Mouse (Mus musculus): ENCODE results near the gene Nxpe5. TPM values are rescaled to one million over a fixed set of nuclear protein-coding genes. Genes with fewer than 3 reads are reported as not detected.
"Not testable (repeated sequence)": the region's sequence is repeated elsewhere in the genome, so short reads cannot be mapped to it uniquely, and the experiment has no call there.

The Nxpe5 gene
- polyA plus RNA-seq, 1 experiment: not detected

DNA sequence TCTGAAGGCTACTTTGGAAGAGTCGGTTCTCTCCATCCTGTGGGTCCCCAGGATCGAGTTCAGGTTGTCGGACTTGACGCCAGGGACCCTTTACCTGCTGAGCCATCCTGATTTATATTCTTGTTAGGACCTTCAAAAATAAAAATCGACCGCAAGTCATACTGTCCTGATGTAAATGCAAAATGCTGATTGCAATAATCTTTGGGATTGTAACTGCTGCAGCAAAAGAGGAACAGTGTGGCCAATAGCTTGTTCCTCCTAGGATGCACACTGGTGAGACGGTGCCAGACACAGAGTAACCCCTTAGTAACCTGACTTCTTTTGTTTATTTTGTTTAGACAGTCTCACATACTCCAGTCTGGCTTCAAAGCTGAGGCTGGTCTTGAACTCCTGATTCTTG, 30.2 kb upstream of the Nxpe5 start:
- H3K36me3 ChIP-seq (ENCODE audit: control insufficient read depth, insufficient read depth): peaks cover 14% of the 10 kb centered on the region
- H3K4me3 ChIP-seq (ENCODE audit: insufficient read depth, poor library complexity, severe bottlenecking): no peak overlapping the region
- TF ChIP-seq USF1 (IDR thresholded peaks at IDR 0.05; ENCODE audit: low read depth): no peak
- TF ChIP-seq MAX (IDR thresholded peaks at IDR 0.05): no peak
- TF ChIP-seq CTCF (IDR thresholded peaks at IDR 0.05; ENCODE audit: control insufficient read depth, insufficient read depth, insufficient read length): no peak
- H3K27me3 ChIP-seq (ENCODE audit: control insufficient read depth, insufficient read depth, insufficient read length): no peaks in the 10 kb centered on the region
- H3ac ChIP-seq (ENCODE audit: control insufficient read depth, insufficient read length, low read depth): no peak overlapping the region
- no peaks in the 10 kb centered on the region for H3K79me2 ChIP-seq (ENCODE audit: control insufficient read depth, insufficient read depth)
- H3K79me3 ChIP-seq (ENCODE audit: low read depth): no peaks in the 10 kb centered on the region

DNA sequence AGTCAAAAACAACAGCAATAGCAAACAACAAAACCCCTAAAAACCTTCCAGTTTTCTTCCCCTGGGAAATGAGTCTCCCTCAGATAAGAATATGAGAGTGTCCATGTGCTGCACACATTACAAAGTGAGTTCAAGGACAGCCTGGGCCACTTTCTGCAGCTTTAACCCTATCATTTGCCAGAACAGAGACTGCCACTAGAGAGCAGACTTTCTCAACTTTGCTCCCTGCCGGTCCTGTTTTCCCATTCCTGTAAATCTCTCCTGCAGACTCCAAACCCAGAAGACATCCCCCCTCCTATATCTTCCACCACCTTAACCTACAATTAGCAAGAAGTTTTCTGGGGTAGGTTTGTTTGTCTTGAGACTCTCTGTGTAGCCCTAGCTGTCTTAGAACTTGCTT, 26.1 kb upstream of the Nxpe5 start:
- H3K4me3 ChIP-seq (ENCODE audit: insufficient read depth, poor library complexity, severe bottlenecking): no peak overlapping the region
- H3K27me3 ChIP-seq (ENCODE audit: control insufficient read depth, insufficient read depth, insufficient read length): no peaks in the 10 kb centered on the region
- no peaks in the 10 kb centered on the region for H3K79me2 ChIP-seq (ENCODE audit: control insufficient read depth, insufficient read depth)
- H3K36me3 ChIP-seq (ENCODE audit: control insufficient read depth, insufficient read depth): no peaks in the 10 kb centered on the region
- H3ac ChIP-seq (ENCODE audit: control insufficient read depth, insufficient read length, low read depth): no peak overlapping the region
- TF ChIP-seq MYOG (IDR thresholded peaks at IDR 0.05; ENCODE audit: control insufficient read depth, extremely low read depth, insufficient read length) (no peak), MAX (IDR thresholded peaks at IDR 0.05) (no peak)
- no peaks in the 10 kb centered on the region for H3K79me3 ChIP-seq (ENCODE audit: low read depth)

GRCm38 (mm10) chr5:138202086-138202485, 23.6 kb upstream of the Nxpe5 start:
- Histone ChIP-seq H3ac (ENCODE audit: control insufficient read depth, insufficient read length, low read depth) (no peak overlapping the region), H3K27me3 (ENCODE audit: control insufficient read depth, insufficient read depth, insufficient read length) (no peaks in the 10 kb centered on the region), H3K79me2 (ENCODE audit: control insufficient read depth, insufficient read depth) (no peaks in the 10 kb centered on the region), H3K4me3 (ENCODE audit: insufficient read depth, poor library complexity, severe bottlenecking) (no peak overlapping the region), H3K79me3 (ENCODE audit: low read depth) (no peaks in the 10 kb centered on the region), H3K36me3 (ENCODE audit: control insufficient read depth, insufficient read depth) (no peaks in the 10 kb centered on the region)
- TF ChIP-seq MYOD1 (IDR thresholded peaks at IDR 0.05; ENCODE audit: control insufficient read depth, insufficient read length, low read depth): no peak
- TF ChIP-seq CEBPB (IDR thresholded peaks at IDR 0.05; ENCODE audit: low read depth): no peak
- no peak for TF ChIP-seq MYOG (IDR thresholded peaks at IDR 0.05; ENCODE audit: control insufficient read depth, extremely low read depth, insufficient read length)
- TF ChIP-seq CTCF (IDR thresholded peaks at IDR 0.05; ENCODE audit: control insufficient read depth, insufficient read depth, insufficient read length): no peak
- no peak for TF ChIP-seq MAX (IDR thresholded peaks at IDR 0.05)

DNA sequence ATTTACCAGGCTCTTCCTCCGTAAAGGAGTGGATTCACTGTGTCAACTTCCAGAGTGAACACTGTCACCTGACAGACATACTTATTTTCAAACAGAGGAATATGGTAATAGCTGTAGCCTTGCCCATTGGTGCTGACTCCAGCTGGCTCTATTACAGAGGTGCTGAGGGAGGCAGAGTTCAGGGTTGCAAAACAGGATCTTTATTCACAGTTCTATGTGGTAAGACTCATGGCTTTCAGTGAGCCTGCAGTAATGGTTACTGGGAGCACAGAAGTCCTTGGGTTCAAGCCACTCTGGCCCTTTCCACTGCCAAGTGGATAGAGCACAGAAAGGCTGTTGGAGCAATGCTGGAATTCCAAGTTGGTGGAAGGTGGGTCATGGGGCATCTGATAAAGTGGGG, 18.4 kb upstream of the Nxpe5 start:
- Histone ChIP-seq H3K79me2 (ENCODE audit: control insufficient read depth, insufficient read depth) (no peaks in the 10 kb centered on the region), H3ac (ENCODE audit: control insufficient read depth, insufficient read length, low read depth) (no peak overlapping the region), H3K27me3 (ENCODE audit: control insufficient read depth, insufficient read depth, insufficient read length) (no peaks in the 10 kb centered on the region), H3K79me3 (ENCODE audit: low read depth) (no peaks in the 10 kb centered on the region), H3K36me3 (ENCODE audit: control insufficient read depth, insufficient read depth) (no peaks in the 10 kb centered on the region), H3K4me3 (ENCODE audit: insufficient read depth, poor library complexity, severe bottlenecking) (no peak overlapping the region)
- TF ChIP-seq CEBPB (IDR thresholded peaks at IDR 0.05; ENCODE audit: low read depth): no peak
- TF ChIP-seq FOSL1 (IDR thresholded peaks at IDR 0.05; ENCODE audit: insufficient read depth, low read length, poor library complexity, severe bottlenecking): no peak
- TF ChIP-seq USF1 (IDR thresholded peaks at IDR 0.05; ENCODE audit: low read depth): no peak
- TF ChIP-seq MAX (IDR thresholded peaks at IDR 0.05): no peak
- TF ChIP-seq MYOG (IDR thresholded peaks at IDR 0.05; ENCODE audit: control insufficient read depth, extremely low read depth, insufficient read length): no peak
- TF ChIP-seq CTCF (IDR thresholded peaks at IDR 0.05; ENCODE audit: control insufficient read depth, insufficient read depth, insufficient read length): no peak
- TF ChIP-seq MYOD1 (IDR thresholded peaks at IDR 0.05; ENCODE audit: control insufficient read depth, insufficient read length, low read depth): no peak

DNA sequence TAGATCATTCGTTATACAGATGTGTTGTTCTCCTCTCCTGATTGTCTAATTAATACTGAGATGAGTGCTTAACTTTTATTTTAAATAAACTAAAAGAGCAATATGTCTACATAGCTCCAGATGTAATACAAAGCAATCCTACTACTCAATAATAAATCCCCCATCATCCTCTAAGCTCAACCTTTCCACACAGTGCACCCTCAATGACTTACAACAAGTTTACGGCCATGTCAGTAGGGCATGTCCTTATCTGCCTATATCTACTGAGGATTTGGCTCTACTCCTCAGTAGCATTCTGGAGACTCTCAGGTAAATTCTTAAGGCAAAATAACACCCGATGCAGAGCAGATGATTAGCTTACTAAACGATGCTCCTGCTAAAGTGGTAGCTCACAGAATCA, 17.8 kb upstream of the Nxpe5 start:
- TF ChIP-seq CTCF (IDR thresholded peaks at IDR 0.05; ENCODE audit: control insufficient read depth, insufficient read depth, insufficient read length): no peak
- TF ChIP-seq MYOD1 (IDR thresholded peaks at IDR 0.05; ENCODE audit: control insufficient read depth, insufficient read length, low read depth): no peak
- no peak for TF ChIP-seq CEBPB (IDR thresholded peaks at IDR 0.05; ENCODE audit: low read depth)
- no peak for TF ChIP-seq MYOG (IDR thresholded peaks at IDR 0.05; ENCODE audit: control insufficient read depth, extremely low read depth, insufficient read length)
- no peak for TF ChIP-seq MAX (IDR thresholded peaks at IDR 0.05)
- TF ChIP-seq FOSL1 (IDR thresholded peaks at IDR 0.05; ENCODE audit: insufficient read depth, low read length, poor library complexity, severe bottlenecking): no peak
- no peak for TF ChIP-seq USF1 (IDR thresholded peaks at IDR 0.05; ENCODE audit: low read depth)
- no peaks in the 10 kb centered on the region for H3K27me3 ChIP-seq (ENCODE audit: control insufficient read depth, insufficient read depth, insufficient read length)
- no peak overlapping the region for H3K4me3 ChIP-seq (ENCODE audit: insufficient read depth, poor library complexity, severe bottlenecking)
- H3K79me2 ChIP-seq (ENCODE audit: control insufficient read depth, insufficient read depth): no peaks in the 10 kb centered on the region
- no peaks in the 10 kb centered on the region for H3K79me3 ChIP-seq (ENCODE audit: low read depth)
- H3ac ChIP-seq (ENCODE audit: control insufficient read depth, insufficient read length, low read depth): no peak overlapping the region
- H3K36me3 ChIP-seq (ENCODE audit: control insufficient read depth, insufficient read depth): no peaks in the 10 kb centered on the region

GRCm38 (mm10) chr5:138216632-138217031, 9.1 kb upstream of the Nxpe5 start:
- H3K79me2 ChIP-seq (ENCODE audit: control insufficient read depth, insufficient read depth); H3ac ChIP-seq (ENCODE audit: control insufficient read depth, insufficient read length, low read depth); H3K36me3 ChIP-seq (ENCODE audit: control insufficient read depth, insufficient read depth); H3K27me3 ChIP-seq (ENCODE audit: control insufficient read depth, insufficient read depth, insufficient read length); H3K79me3 ChIP-seq (ENCODE audit: low read depth); H3K4me3 ChIP-seq (ENCODE audit: insufficient read depth, poor library complexity, severe bottlenecking): not testable (repeated sequence)

GRCm38 (mm10) chr5:138219864-138220263, 5.8 kb upstream of the Nxpe5 start:
- no peaks in the 10 kb centered on the region for H3K79me3 ChIP-seq (ENCODE audit: low read depth)
- no peaks in the 10 kb centered on the region for H3K27me3 ChIP-seq (ENCODE audit: control insufficient read depth, insufficient read depth, insufficient read length)
- H3ac ChIP-seq (ENCODE audit: control insufficient read depth, insufficient read length, low read depth): no peak overlapping the region
- H3K4me3 ChIP-seq (ENCODE audit: insufficient read depth, poor library complexity, severe bottlenecking): no peak overlapping the region
- H3K79me2 ChIP-seq (ENCODE audit: control insufficient read depth, insufficient read depth): no peaks in the 10 kb centered on the region
- H3K36me3 ChIP-seq (ENCODE audit: control insufficient read depth, insufficient read depth): no peaks in the 10 kb centered on the region
- TF ChIP-seq USF1 (IDR thresholded peaks at IDR 0.05; ENCODE audit: low read depth) (no peak), CEBPB (IDR thresholded peaks at IDR 0.05; ENCODE audit: low read depth) (no peak), MAX (IDR thresholded peaks at IDR 0.05) (no peak), CTCF (IDR thresholded peaks at IDR 0.05; ENCODE audit: control insufficient read depth, insufficient read depth, insufficient read length) (no peak), FOSL1 (IDR thresholded peaks at IDR 0.05; ENCODE audit: insufficient read depth, low read length, poor library complexity, severe bottlenecking) (no peak), MYOD1 (IDR thresholded peaks at IDR 0.05; ENCODE audit: control insufficient read depth, insufficient read length, low read depth) (no peak), MYOG (IDR thresholded peaks at IDR 0.05; ENCODE audit: control insufficient read depth, extremely low read depth, insufficient read length) (no peak)
